Mouse (Mus musculus) kidney, postnatal 0 days (tissue): ENCODE measurements at regions not wholly inside any gene's neighbourhood (a gene's known extent, or its start where the extent isn't known, plus 50 kb on each side); places are given as distances from the start of the nearest gene placed in this dataset.

Experiments
- ATAC-seq: fragments of 200-750 bp; cut with Nextera tagmentation; replicated peaks from 2 replicates; pipeline ENCODE4 v1.8.0; 2017; ENCODE audit warnings: low read depth, moderate number of reproducible peaks, moderate TSS enrichment, moderate library complexity; ENCODE audit not compliant: low FRiP score
- DNase-seq: peaks from one replicate; pipeline ENCODE4 v3.0.0-alpha.2; 2016; ENCODE audit warnings: low spot score
- H3K27ac ChIP-seq: fragments of 300-500 bp; sonication (generic); 2 replicates; pipeline ENCODE4 v1.5.1; 2014; ENCODE audit warnings: mild to moderate bottlenecking
- H3K27me3 ChIP-seq: fragments of 300-500 bp; sonication (generic); 2 replicates; pipeline ENCODE4 v1.6.1; 2014; ENCODE audit warnings: low read length, mixed read lengths; ENCODE audit not compliant: insufficient read depth
- H3K36me3 ChIP-seq: fragments of 300-500 bp; sonication (generic); 2 replicates; pipeline ENCODE4 v1.6.1; 2014; ENCODE audit warnings: low read length, mixed read lengths; ENCODE audit not compliant: insufficient read depth
- H3K4me1 ChIP-seq: fragments of 300-500 bp; sonication (generic); replicated peaks from 2 replicates; pipeline ENCODE4 v1.6.1; 2014; ENCODE audit warnings: antibody characterized with exemption, low read length, mixed read lengths; ENCODE audit not compliant: insufficient read depth
- H3K4me2 ChIP-seq: fragments of 300-500 bp; sonication (generic); 2 replicates; pipeline ENCODE4 v1.6.1; 2014; ENCODE audit warnings: mild to moderate bottlenecking, low read length, moderate library complexity, mixed read lengths
- H3K4me3 ChIP-seq: fragments of 300-500 bp; sonication (generic); replicated peaks from 2 replicates; pipeline ENCODE4 v1.5.1; 2014; ENCODE audit warnings: low read depth, low read length
- H3K9ac ChIP-seq: fragments of 300-500 bp; sonication (generic); 2 replicates; pipeline ENCODE4 v1.6.1; 2014; ENCODE audit warnings: low read depth, low read length
- H3K9me3 ChIP-seq: fragments of 300-500 bp; sonication (generic); replicated peaks from 2 replicates; pipeline ENCODE4 v1.6.1; 2016; ENCODE audit warnings: low read length, inconsistent platforms, mixed read lengths
- CTCF ChIP-seq: IDR thresholded peaks from 2 replicates; pipeline ENCODE4 v1.5.1; 2016; ENCODE audit warnings: antibody characterized with exemption, low read depth, mild to moderate bottlenecking, moderate library complexity
- WGBS: fragments of 180-500 bp; shearing (Covaris S2); extraction: QIAGEN DNeasy Blood & Tissue Kit; methylation state at CpG from one replicate; pipeline ENCODE4 v1.1.7; 2014; 5-methylcytosine and 5-hydroxymethylcytosine counted together

- no peak overlapping the region for H3K4me2 ChIP-seq
- H3K27me3 ChIP-seq: no peaks in the 10 kb centered on the region
- 33% methylated on average over 10 of the region's 10 CpGs for WGBS
- DNase-seq (no peak), ATAC-seq (no peak)
- no peak for TF ChIP-seq CTCF
- no peaks in the 10 kb centered on the region for H3K4me1 ChIP-seq
- H3K36me3 ChIP-seq: no peaks in the 10 kb centered on the region
- no peak overlapping the region for H3K4me3 ChIP-seq
- no peaks in the 10 kb centered on the region for H3K9me3 ChIP-seq
- no peak overlapping the region for H3K9ac ChIP-seq
- H3K27ac ChIP-seq: no peak overlapping the region
Observed at GRCm38 (mm10) chr9:91227673-91228440, 134.4 kb upstream of the Zic4 start.

- ATAC-seq (no peak), DNase-seq (no peak)
- H3K27me3 ChIP-seq: no peaks in the 10 kb centered on the region
- H3K9me3 ChIP-seq: no peaks in the 10 kb centered on the region
- WGBS: 74% methylated on average over 5 of the region's 5 CpGs
- no peaks in the 10 kb centered on the region for H3K4me1 ChIP-seq
- H3K4me3 ChIP-seq: no peak overlapping the region
- no peak overlapping the region for H3K4me2 ChIP-seq
- no peaks in the 10 kb centered on the region for H3K36me3 ChIP-seq
- H3K27ac ChIP-seq: no peak overlapping the region
- no peak overlapping the region for H3K9ac ChIP-seq
- no peak for TF ChIP-seq CTCF
Observed at GRCm38 (mm10) chr9:91228525-91228924, 133.7 kb upstream of the Zic4 start.

GRCm38 (mm10) chr9:91253886-91254285, 108.3 kb upstream of the Zic4 start:
- ATAC-seq: no peak
- TF ChIP-seq CTCF: no peak
- no peaks in the 10 kb centered on the region for H3K36me3 ChIP-seq

GRCm38 (mm10) chr9:91291340-91291739, 70.9 kb upstream of the Zic4 start:
- no peaks in the 10 kb centered on the region for H3K27me3 ChIP-seq
- no peak for ATAC-seq
- no peaks in the 10 kb centered on the region for H3K4me1 ChIP-seq
- H3K4me3 ChIP-seq: no peak overlapping the region
- 65% methylated on average over 3 of the region's 3 CpGs for WGBS
- no peak for TF ChIP-seq CTCF
- H3K27ac ChIP-seq: no peak overlapping the region
- DNase-seq: no peak
- H3K9ac ChIP-seq: no peak overlapping the region
- no peaks in the 10 kb centered on the region for H3K36me3 ChIP-seq
- no peaks in the 10 kb centered on the region for H3K9me3 ChIP-seq
- H3K4me2 ChIP-seq: no peak overlapping the region

More at GRCm38 (mm10) chr9:91253886-91254285, 108.3 kb upstream of the Zic4 start:
- Histone ChIP-seq H3K9ac (no peak overlapping the region), H3K27me3 (no peaks in the 10 kb centered on the region), H3K4me1 (no peaks in the 10 kb centered on the region), H3K9me3 (no peaks in the 10 kb centered on the region), H3K27ac (no peak overlapping the region), H3K4me3 (no peak overlapping the region), H3K4me2 (no peak overlapping the region)
- no peak for DNase-seq
- WGBS: 86% methylated on average over 1 of the region's 1 CpGs
